Mouse (Mus musculus) hindbrain, embryonic 12.5 days (tissue): Measurements from ENCODE around the gene Rgs1. TPM values are rescaled to one million over a fixed set of nuclear protein-coding genes. Genes with fewer than 3 reads are reported as not detected.

Experiments
- ATAC-seq: fragments of 200-750 bp; cut with Nextera tagmentation; 2 replicates; pipeline ENCODE4 v1.8.0; 2017; ENCODE audit warnings: moderate TSS enrichment; ENCODE audit not compliant: low FRiP score
- H3K27ac ChIP-seq: fragments of 300-500 bp; sonication (generic); 2 replicates; pipeline ENCODE4 v1.5.1; 2016; ENCODE audit warnings: mild to moderate bottlenecking
- H3K27me3 ChIP-seq: fragments of 300-500 bp; sonication (generic); 2 replicates; pipeline ENCODE4 v1.6.1; 2016; ENCODE audit warnings: mild to moderate bottlenecking
- H3K36me3 ChIP-seq: fragments of 300-500 bp; sonication (generic); 2 replicates; pipeline ENCODE4 v1.6.1; 2016; ENCODE audit warnings: mild to moderate bottlenecking
- H3K4me1 ChIP-seq: fragments of 300-500 bp; sonication (generic); 2 replicates; pipeline ENCODE4 v1.6.1; 2016
- H3K4me2 ChIP-seq: fragments of 300-500 bp; sonication (generic); replicated peaks from 2 replicates; pipeline ENCODE4 v1.6.1; 2016; ENCODE audit warnings: mild to moderate bottlenecking
- H3K4me3 ChIP-seq: fragments of 300-500 bp; sonication (generic); 2 replicates; pipeline ENCODE4 v1.5.1; 2016; ENCODE audit warnings: mild to moderate bottlenecking
- H3K9ac ChIP-seq: fragments of 300-500 bp; sonication (generic); 2 replicates; pipeline ENCODE4 v1.6.1; 2016; ENCODE audit warnings: mild to moderate bottlenecking, moderate library complexity
- H3K9me3 ChIP-seq: fragments of 300-500 bp; sonication (generic); replicated peaks from 2 replicates; pipeline ENCODE4 v1.6.1; 2016; ENCODE audit warnings: mild to moderate bottlenecking
- WGBS: fragments of 180-500 bp; shearing (Covaris S2); methylation state at CpG from one replicate; pipeline ENCODE4 v1.1.7; 2016; 5-methylcytosine and 5-hydroxymethylcytosine counted together
- polyA plus RNA-seq: library from polyadenylated mRNA; unstranded; fragments of >200 nt; fragmentation: Nextera tagmentation; extraction: Ambion mirVana; gene quantifications from 2 replicates; pipeline ENCODE4 v1.2.1, GENCODE M21; 2016

Gene Rgs1
- 0.05 TPM in 1 of 2 replicates, not detected in the other for polyA plus RNA-seq

DNA sequence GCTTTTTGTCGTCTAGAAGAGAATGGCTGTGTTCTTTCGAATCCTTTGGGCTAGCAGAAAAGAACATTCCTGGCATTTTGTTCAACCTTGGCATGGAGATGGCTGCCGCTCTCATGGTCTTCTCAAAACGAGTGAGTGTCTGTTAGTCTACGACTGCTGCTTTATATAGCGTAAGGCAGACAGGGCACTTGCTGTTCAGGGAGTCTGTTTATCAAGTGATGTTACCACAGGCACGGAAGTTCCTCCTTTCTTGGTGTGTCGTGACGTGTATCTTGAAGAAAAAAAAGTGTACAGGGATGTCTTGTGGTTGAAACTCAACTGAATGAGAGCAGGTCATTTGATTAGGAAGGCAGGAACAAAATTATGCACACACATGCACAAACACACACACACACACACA lies at the start of gene Rgs1:
Rgs1 (minus strand) TSS at position 320 of the 400 bp plus-strand sequence.
- ATAC-seq: no peak
- Histone ChIP-seq H3K4me3 (no peak within 1 kb of the TSS), H3K27ac (no peak within 1 kb of the TSS), H3K4me2 (no peak within 1 kb of the TSS), H3K9me3 (no peaks in the 10 kb centered on the region), H3K9ac (no peak within 1 kb of the TSS), H3K4me1 (no peaks in the 10 kb centered on the region), H3K27me3 (no peaks in the 10 kb centered on the region), H3K36me3 (no peaks in the 10 kb centered on the region)
- WGBS: 83% methylated on average over 9 of the region's 9 CpGs

DNA sequence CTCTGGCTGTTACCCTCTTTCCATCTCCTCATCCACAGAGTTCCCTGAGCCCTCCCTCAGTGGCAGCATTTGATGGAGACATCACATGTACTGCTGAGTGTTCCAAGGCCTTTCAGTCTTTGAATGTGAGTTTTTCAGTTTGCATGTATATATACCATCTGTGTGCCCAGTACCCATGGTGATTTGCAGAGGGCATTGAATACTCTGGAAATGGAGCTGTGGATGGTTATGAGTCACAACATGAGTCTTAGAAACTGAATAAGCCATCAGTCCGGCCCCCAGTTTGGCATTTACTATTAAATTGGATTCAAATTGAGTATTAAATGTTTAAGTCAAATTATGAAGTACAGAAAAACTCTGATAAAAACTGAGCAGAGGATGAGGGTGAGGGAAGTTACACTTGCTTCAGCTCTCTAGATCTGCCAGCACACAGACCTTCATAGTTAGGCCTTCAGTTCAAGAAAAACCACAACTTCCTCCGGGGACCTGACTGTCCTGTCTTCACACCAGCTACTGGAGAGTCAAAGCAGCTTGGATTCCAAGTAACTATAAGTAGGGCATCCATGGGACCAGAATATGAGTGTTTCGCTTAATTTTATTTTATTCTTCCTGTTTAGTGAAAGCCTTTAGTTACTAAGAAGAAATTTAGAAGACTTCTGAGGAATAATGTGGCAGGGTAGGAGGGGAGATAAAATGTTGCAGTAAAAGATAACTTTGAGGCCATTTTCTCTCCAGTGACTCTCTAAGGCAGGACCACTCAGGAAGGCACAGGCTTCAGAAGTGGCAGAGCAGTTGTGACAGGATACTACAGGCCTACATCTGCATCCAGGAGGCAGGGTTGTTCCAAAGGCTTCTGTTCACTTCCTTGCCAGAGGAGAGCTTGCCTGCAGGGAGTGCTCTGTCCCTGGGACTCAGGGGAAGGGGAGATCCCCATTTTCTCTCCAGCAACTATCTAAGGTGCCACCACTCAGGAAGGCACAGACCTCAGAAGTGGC lies 34.3 kb upstream of the Rgs1 start:
- no peak overlapping the region for H3K27ac ChIP-seq
- H3K4me3 ChIP-seq: no peak overlapping the region
- no peaks in the 10 kb centered on the region for H3K9me3 ChIP-seq
- H3K4me2 ChIP-seq: no peak overlapping the region
- H3K9ac ChIP-seq: no peak overlapping the region
- no peaks in the 10 kb centered on the region for H3K4me1 ChIP-seq
- no peaks in the 10 kb centered on the region for H3K36me3 ChIP-seq
- no peaks in the 10 kb centered on the region for H3K27me3 ChIP-seq
- ATAC-seq: no peak
- 92% methylated on average over 3 of the region's 3 CpGs for WGBS

- H3K9me3 ChIP-seq: no peaks in the 10 kb centered on the region
- no peaks in the 10 kb centered on the region for H3K36me3 ChIP-seq
- no peak overlapping the region for H3K9ac ChIP-seq
- no peak overlapping the region for H3K4me3 ChIP-seq
- no peak overlapping the region for H3K4me2 ChIP-seq
- 85% methylated on average over 4 of the region's 4 CpGs for WGBS
- H3K27me3 ChIP-seq: no peaks in the 10 kb centered on the region
- no peaks in the 10 kb centered on the region for H3K4me1 ChIP-seq
- no peak for ATAC-seq
- no peak overlapping the region for H3K27ac ChIP-seq
These were observed 31.0 kb upstream of the Rgs1 start for GRCm38 (mm10) chr1:144280056-144280455.

- Histone ChIP-seq H3K27me3 (no peaks in the 10 kb centered on the region), H3K4me3 (no peak overlapping the region), H3K36me3 (no peaks in the 10 kb centered on the region), H3K9ac (no peak overlapping the region), H3K4me2 (no peak overlapping the region), H3K9me3 (no peaks in the 10 kb centered on the region), H3K4me1 (no peaks in the 10 kb centered on the region), H3K27ac (no peak overlapping the region)
- no peak for ATAC-seq
- WGBS: 78% methylated on average over 2 of the region's 2 CpGs
These were observed 23.9 kb upstream of the Rgs1 start for GRCm38 (mm10) chr1:144272991-144273390.

GRCm38 (mm10) chr1:144269112-144269511 lies 20.1 kb upstream of the Rgs1 start:
- ATAC-seq: no peak
- no peak overlapping the region for H3K27ac ChIP-seq
- no peaks in the 10 kb centered on the region for H3K27me3 ChIP-seq
- no peak overlapping the region for H3K4me3 ChIP-seq
- no peaks in the 10 kb centered on the region for H3K9me3 ChIP-seq
- no peak overlapping the region for H3K4me2 ChIP-seq
- 84% methylated on average over 2 of the region's 2 CpGs for WGBS
- H3K4me1 ChIP-seq: no peaks in the 10 kb centered on the region
- no peaks in the 10 kb centered on the region for H3K36me3 ChIP-seq
- no peak overlapping the region for H3K9ac ChIP-seq

GRCm38 (mm10) chr1:144267471-144268470 lies 18.7 kb upstream of the Rgs1 start:
- H3K9ac ChIP-seq: no peak overlapping the region
- no peak overlapping the region for H3K27ac ChIP-seq
- no peaks in the 10 kb centered on the region for H3K27me3 ChIP-seq
- no peaks in the 10 kb centered on the region for H3K4me1 ChIP-seq
- H3K4me3 ChIP-seq: no peak overlapping the region
- no peak for ATAC-seq
- no peak overlapping the region for H3K4me2 ChIP-seq
- H3K36me3 ChIP-seq: no peaks in the 10 kb centered on the region
- no peaks in the 10 kb centered on the region for H3K9me3 ChIP-seq
- 75% methylated on average over 3 of the region's 3 CpGs for WGBS

DNA sequence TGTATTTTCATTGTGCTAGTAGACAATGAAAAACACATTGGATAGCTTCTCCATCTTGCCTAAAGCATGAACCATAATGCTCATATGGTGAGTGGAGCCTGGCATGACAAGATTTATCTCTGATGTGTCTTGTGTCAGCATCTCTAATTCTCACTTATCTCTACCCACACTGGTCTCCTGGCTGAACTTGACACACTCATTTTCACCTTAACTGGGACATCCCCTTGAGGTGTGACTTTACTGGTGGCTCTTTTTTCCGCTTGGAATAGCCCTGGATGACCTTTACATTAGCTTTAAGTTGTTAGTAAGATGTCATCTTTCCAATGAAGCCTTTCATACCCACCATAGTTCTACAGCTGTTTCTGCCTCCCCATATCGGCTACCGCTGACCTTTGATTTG lies 15.0 kb upstream of the Rgs1 start:
- H3K9ac ChIP-seq: no peak overlapping the region
- WGBS: 89% methylated on average over 3 of the region's 3 CpGs
- H3K9me3 ChIP-seq: no peaks in the 10 kb centered on the region
- H3K27me3 ChIP-seq: no peaks in the 10 kb centered on the region
- H3K4me1 ChIP-seq: no peaks in the 10 kb centered on the region
- H3K27ac ChIP-seq: no peak overlapping the region
- H3K4me3 ChIP-seq: no peak overlapping the region
- no peak overlapping the region for H3K4me2 ChIP-seq
- H3K36me3 ChIP-seq: no peaks in the 10 kb centered on the region
- ATAC-seq: no peak

- Histone ChIP-seq H3K4me2 (no peak overlapping the region), H3K4me3 (no peak overlapping the region), H3K9me3 (no peaks in the 10 kb centered on the region), H3K9ac (no peak overlapping the region), H3K36me3 (no peaks in the 10 kb centered on the region), H3K27me3 (no peaks in the 10 kb centered on the region), H3K4me1 (no peaks in the 10 kb centered on the region), H3K27ac (no peak overlapping the region)
- ATAC-seq: no peak
These were observed 13.0 kb upstream of the Rgs1 start for GRCm38 (mm10) chr1:144262008-144262407.

- H3K4me3 ChIP-seq: no peak overlapping the region
- 72% methylated on average over 3 of the region's 3 CpGs for WGBS
- no peaks in the 10 kb centered on the region for H3K27me3 ChIP-seq
- no peak overlapping the region for H3K27ac ChIP-seq
- no peaks in the 10 kb centered on the region for H3K4me1 ChIP-seq
- no peak for ATAC-seq
- no peak overlapping the region for H3K4me2 ChIP-seq
- no peaks in the 10 kb centered on the region for H3K36me3 ChIP-seq
- H3K9ac ChIP-seq: no peak overlapping the region
- H3K9me3 ChIP-seq: no peaks in the 10 kb centered on the region
These were observed 9.7 kb upstream of the Rgs1 start for GRCm38 (mm10) chr1:144258779-144259178.

- no peak overlapping the region for H3K9ac ChIP-seq
- H3K4me2 ChIP-seq: no peak overlapping the region
- no peak overlapping the region for H3K4me3 ChIP-seq
- H3K27me3 ChIP-seq: no peaks in the 10 kb centered on the region
- H3K4me1 ChIP-seq: no peaks in the 10 kb centered on the region
- no peak overlapping the region for H3K27ac ChIP-seq
- 78% methylated on average over 2 of the region's 2 CpGs for WGBS
- no peak for ATAC-seq
- no peaks in the 10 kb centered on the region for H3K9me3 ChIP-seq
- H3K36me3 ChIP-seq: no peaks in the 10 kb centered on the region
These were observed 7.7 kb upstream of the Rgs1 start for GRCm38 (mm10) chr1:144256556-144257331.

GRCm38 (mm10) chr1:144248206-144248605 lies 836 bp downstream of the Rgs1 start:
- Histone ChIP-seq H3K36me3 (no peaks in the 10 kb centered on the region), H3K4me2 (no peak overlapping the region), H3K9me3 (no peaks in the 10 kb centered on the region), H3K4me3 (no peak overlapping the region), H3K4me1 (no peaks in the 10 kb centered on the region), H3K9ac (no peak overlapping the region), H3K27ac (no peak overlapping the region), H3K27me3 (no peaks in the 10 kb centered on the region)
- 92% methylated on average over 3 of the region's 3 CpGs for WGBS
- no peak for ATAC-seq
